Mouse (Mus musculus): ENCODE results near the gene Vps13c. TPM values are rescaled to one million over a fixed set of nuclear protein-coding genes. Genes with fewer than 3 reads are reported as not detected.

Vps13c gene
- polyA plus RNA-seq, 1 experiment: 39.0 TPM

GRCm38 (mm10) chr9:67830411-67831358, 9.5 kb upstream of the Vps13c start:
- no peak for TF ChIP-seq POLR2A (IDR thresholded peaks at IDR 0.05; ENCODE audit: borderline replicate concordance, low read depth, low read length)
- TF ChIP-seq CTCF (IDR thresholded peaks at IDR 0.05; ENCODE audit: low read depth, low read length): no peak
- Histone ChIP-seq H3K27ac (ENCODE audit: insufficient read depth, low read depth, low read length) (no peak overlapping the region), H3K4me3 (ENCODE audit: insufficient read depth, low read length) (peak overlapping the region; percentile 63)

DNA sequence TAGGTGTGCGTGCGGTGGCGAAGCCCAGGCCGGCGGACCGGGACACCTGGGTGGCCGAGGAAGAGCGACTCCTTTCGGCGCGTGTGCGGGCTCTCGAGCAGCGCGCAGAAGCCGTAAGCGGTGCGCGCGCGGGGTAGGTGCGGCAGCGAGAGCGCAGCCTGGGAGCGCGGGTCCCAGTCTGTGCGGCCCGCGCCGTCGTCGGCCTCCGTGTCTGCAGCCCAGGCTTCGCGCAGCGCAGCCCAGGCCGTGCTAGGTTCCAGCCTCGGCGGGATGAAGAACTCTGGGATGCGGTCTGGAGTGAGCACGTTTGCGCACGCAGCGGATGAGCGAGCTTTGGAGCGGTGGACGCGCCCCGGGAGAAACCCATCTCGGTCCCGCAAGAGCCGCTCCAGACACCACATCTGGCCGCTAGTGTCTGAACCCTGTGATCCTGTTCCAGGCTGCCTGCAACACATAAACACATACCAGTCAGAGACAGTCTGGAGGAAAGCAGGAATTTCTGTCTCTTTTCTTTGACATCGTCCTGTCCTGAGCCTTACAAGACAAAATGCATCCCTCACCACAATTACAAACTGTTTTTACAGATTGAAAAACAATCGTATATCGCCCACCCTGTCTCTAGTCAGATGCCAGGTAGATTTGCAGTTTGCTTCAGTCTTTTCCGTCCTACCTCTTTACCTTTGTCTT, 8.7 kb upstream of the Vps13c start:
- Histone ChIP-seq H3K4me3 (ENCODE audit: insufficient read depth, low read length) (peak overlapping the region; percentile 63), H3K4me1 (ENCODE audit: control insufficient read depth, insufficient read depth, low read length) (no peaks in the 10 kb centered on the region), H3K27ac (ENCODE audit: insufficient read depth, low read depth, low read length) (no peak overlapping the region)
- TF ChIP-seq POLR2A (IDR thresholded peaks at IDR 0.05; ENCODE audit: borderline replicate concordance, low read depth, low read length) (no peak), CTCF (IDR thresholded peaks at IDR 0.05; ENCODE audit: low read depth, low read length) (no peak)

More at GRCm38 (mm10) chr9:67830411-67831358, 9.5 kb upstream of the Vps13c start:
- H3K4me1 ChIP-seq (ENCODE audit: control insufficient read depth, insufficient read depth, low read length): no peaks in the 10 kb centered on the region

DNA sequence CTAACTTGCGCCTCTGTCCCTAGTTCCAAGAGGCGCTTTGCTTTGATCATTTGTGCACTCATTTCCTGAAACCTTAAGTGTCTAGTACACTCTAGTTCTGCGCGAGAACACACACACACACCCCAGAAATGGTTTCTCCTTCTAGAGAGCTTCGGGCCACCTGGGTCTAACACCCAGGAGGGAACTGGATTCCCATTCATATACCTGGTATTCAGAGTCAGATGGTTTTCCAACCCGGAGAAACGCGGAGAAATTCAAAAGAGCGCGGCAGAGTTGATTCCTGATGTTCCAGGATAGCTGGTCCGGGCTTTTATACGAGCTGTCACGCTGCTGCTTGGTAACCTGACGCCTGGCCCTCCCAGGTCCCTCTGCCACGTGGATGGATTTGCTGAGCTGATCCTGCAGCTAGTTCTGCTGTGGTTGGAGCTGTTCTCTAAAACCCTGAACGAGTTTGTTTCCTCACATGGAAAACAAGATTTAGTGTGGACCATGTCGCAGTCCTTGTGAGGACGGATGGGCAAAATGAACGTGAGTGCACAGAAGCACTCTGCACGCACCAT, 8.1 kb upstream of the Vps13c start, which contains the start of gene C2cd4a:
Gene C2cd4a, minus strand, starts transcription at position 285 of the 560 bp plus-strand sequence.
- Histone ChIP-seq H3K27ac (ENCODE audit: insufficient read depth, low read depth, low read length) (no peak within 1 kb of the TSS), H3K4me3 (ENCODE audit: insufficient read depth, low read length) (peak within 1 kb of the TSS; percentile 63), H3K4me1 (ENCODE audit: control insufficient read depth, insufficient read depth, low read length) (no peaks in the 10 kb centered on the region)
- TF ChIP-seq CTCF (IDR thresholded peaks at IDR 0.05; ENCODE audit: low read depth, low read length) (no peak), POLR2A (IDR thresholded peaks at IDR 0.05; ENCODE audit: borderline replicate concordance, low read depth, low read length) (no peak)

- H3K4me3 ChIP-seq (ENCODE audit: insufficient read depth, low read length): no peak overlapping the region
- H3K27ac ChIP-seq (ENCODE audit: insufficient read depth, low read depth, low read length): no peak overlapping the region
- no peak for TF ChIP-seq POLR2A (IDR thresholded peaks at IDR 0.05; ENCODE audit: borderline replicate concordance, low read depth, low read length)
- no peak for TF ChIP-seq CTCF (IDR thresholded peaks at IDR 0.05; ENCODE audit: low read depth, low read length)
- peaks cover 16% of the 10 kb centered on the region for H3K4me1 ChIP-seq (ENCODE audit: control insufficient read depth, insufficient read depth, low read length)
Observed at GRCm38 (mm10) chr9:67834535-67834934, 5.7 kb upstream of the Vps13c start.

GRCm38 (mm10) chr9:67837311-67837710, 2.9 kb upstream of the Vps13c start:
- peaks cover 26% of the 10 kb centered on the region for H3K4me1 ChIP-seq (ENCODE audit: control insufficient read depth, insufficient read depth, low read length)
- no peak overlapping the region for H3K4me3 ChIP-seq (ENCODE audit: insufficient read depth, low read length)
- no peak overlapping the region for H3K27ac ChIP-seq (ENCODE audit: insufficient read depth, low read depth, low read length)
- TF ChIP-seq CTCF (IDR thresholded peaks at IDR 0.05; ENCODE audit: low read depth, low read length) (no peak), POLR2A (IDR thresholded peaks at IDR 0.05; ENCODE audit: borderline replicate concordance, low read depth, low read length) (no peak)

DNA sequence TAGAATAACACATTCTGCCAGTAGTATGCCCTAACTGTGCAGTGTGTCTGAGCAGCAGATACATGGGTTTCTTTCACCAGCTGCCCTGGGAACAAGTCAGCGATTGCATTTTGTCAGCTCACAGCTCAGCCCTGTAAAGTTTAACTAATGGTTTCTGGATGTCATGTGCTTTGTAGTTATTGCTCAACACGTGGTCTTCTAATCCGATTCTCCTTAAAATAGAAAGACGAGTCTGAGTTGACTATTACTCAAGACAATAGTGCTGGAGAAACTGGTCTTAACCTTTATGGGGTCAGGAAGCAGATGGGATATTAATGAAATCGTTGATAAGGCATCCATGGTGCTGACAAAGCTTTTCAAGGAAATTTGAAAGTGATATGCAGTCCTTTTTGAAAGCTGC, 2.6 kb downstream of the Vps13c start:
- H3K27ac ChIP-seq (ENCODE audit: insufficient read depth, low read depth, low read length): peak overlapping the region; percentile 94
- TF ChIP-seq CTCF (IDR thresholded peaks at IDR 0.05; ENCODE audit: low read depth, low read length): no peak
- TF ChIP-seq POLR2A (IDR thresholded peaks at IDR 0.05; ENCODE audit: borderline replicate concordance, low read depth, low read length): no peak
- H3K4me3 ChIP-seq (ENCODE audit: insufficient read depth, low read length): peak overlapping the region; percentile 33; the same call in 1 of the 2 replicates
- peaks cover 55% of the 10 kb centered on the region for H3K4me1 ChIP-seq (ENCODE audit: control insufficient read depth, insufficient read depth, low read length)

DNA sequence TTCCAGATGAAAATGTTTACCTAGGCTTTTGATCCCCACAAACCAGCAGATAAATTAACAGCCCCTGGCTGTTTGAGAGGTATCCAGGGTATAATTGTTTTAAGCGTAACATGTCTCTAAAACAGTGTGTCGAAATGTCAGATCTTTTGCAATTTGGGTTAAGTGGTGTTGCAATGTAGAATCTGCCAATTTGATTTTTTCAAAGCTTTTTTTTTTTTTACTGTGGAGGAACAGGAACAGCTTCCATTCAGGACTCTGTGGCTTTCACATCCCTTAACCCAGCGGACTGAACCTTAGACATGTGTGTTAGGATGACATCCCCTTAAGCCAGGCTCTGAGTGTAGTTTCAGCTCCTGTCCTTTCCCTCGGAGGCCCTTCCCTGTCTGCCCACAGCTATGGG, 4.8 kb downstream of the Vps13c start:
- H3K27ac ChIP-seq (ENCODE audit: insufficient read depth, low read depth, low read length): peak overlapping the region; percentile 93
- TF ChIP-seq POLR2A (IDR thresholded peaks at IDR 0.05; ENCODE audit: borderline replicate concordance, low read depth, low read length) (no peak), CTCF (IDR thresholded peaks at IDR 0.05; ENCODE audit: low read depth, low read length) (no peak)
- peaks cover 53% of the 10 kb centered on the region for H3K4me1 ChIP-seq (ENCODE audit: control insufficient read depth, insufficient read depth, low read length)
- peak overlapping the region; percentile 37 for H3K4me3 ChIP-seq (ENCODE audit: insufficient read depth, low read length)

DNA sequence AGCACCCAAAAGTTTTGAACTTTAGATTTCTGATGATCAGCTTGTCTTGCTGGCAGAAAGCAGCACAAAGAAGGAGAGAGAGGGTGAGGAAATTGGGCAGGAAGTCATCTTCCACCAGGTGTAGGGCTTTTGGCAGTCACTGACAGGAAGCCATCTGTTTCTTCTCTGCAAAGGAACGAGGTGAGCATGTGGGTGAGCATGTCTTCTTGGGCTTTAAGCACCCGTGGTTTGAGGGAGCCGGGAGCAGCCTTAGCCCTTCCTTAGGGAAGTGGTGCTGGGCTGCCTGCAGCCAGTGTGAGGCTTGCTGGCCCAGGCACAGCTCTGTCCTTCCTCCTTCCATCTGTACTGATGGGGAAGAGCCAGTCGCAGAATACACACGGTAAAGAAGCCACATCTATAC, 5.5 kb downstream of the Vps13c start:
- Histone ChIP-seq H3K4me1 (ENCODE audit: control insufficient read depth, insufficient read depth, low read length) (peaks cover 53% of the 10 kb centered on the region), H3K4me3 (ENCODE audit: insufficient read depth, low read length) (peak overlapping the region; percentile 30), H3K27ac (ENCODE audit: insufficient read depth, low read depth, low read length) (peak overlapping the region; percentile 93)
- TF ChIP-seq POLR2A (IDR thresholded peaks at IDR 0.05; ENCODE audit: borderline replicate concordance, low read depth, low read length): no peak
- TF ChIP-seq CTCF (IDR thresholded peaks at IDR 0.05; ENCODE audit: low read depth, low read length): no peak

DNA sequence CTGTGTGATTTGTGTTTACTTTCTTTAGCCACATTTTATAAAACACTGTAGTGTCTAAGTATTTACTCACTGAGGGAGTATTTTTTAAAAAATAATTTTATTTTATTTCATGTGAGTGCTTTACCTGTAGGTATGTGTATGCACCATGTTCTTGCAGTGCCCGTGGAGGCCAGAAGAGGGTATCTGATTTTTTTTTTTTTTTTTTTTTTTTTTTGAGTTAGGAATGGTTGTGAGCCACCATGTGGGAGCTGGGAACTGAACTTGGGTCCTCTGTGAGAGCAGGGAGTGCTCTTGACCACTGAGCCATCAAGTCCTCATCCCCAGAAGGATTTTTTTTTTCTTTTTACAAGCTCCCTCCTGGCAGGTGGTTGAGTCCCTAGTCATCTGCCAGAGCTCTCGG, 5.9 kb downstream of the Vps13c start:
- TF ChIP-seq POLR2A (IDR thresholded peaks at IDR 0.05; ENCODE audit: borderline replicate concordance, low read depth, low read length) (no peak), CTCF (IDR thresholded peaks at IDR 0.05; ENCODE audit: low read depth, low read length) (no peak)
- Histone ChIP-seq H3K27ac (ENCODE audit: insufficient read depth, low read depth, low read length) (peak overlapping the region; percentile 93), H3K4me3 (ENCODE audit: insufficient read depth, low read length) (no peak overlapping the region), H3K4me1 (ENCODE audit: control insufficient read depth, insufficient read depth, low read length) (peaks cover 53% of the 10 kb centered on the region)

Data from bone marrow macrophage, adult 2 months (primary cell).